Mouse (Mus musculus): ENCODE measurements around the gene Chrm4.
A peak's percentile ranks its signal among the peaks of the same experiment; 100 is the strongest.

Chrm4 gene

DNA sequence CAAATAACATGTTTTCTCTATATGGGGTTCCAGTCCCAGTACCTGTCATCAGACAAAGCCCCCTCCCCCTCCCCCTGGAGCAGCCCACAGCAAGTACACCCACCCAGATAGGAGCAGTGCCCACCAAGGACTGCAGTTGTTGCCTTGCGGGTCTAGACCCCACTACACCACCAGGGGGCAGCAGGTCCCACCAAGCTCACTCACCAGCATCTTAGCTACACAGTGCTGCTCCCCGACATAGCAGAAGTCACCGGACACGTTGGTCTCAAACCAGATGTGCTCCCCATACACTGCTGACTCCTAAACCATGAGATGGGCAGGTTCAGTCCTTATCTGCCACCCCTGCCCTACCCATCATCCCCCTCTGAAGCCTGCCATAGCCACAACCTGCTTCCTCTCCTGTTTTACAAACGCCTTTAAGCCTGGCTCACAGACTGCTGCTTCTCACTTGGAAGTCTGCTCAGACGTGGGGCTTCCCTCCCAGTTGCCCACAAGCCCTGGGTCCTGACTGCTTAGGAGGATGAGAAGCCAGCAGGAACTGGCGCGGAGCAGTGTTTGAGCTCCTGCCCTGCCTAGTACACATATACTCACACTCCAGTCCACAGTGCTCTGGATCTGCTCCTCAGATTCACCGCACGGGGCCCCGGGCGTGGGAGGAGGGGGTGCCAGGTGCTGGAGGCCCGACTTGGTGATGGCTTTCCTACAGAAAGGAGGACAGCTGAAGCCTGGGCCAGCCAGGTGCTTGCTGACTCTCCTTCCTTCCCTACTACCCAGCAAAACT, 17.3 kb downstream of the Chrm4 start:
- peak; percentile 25 for ATAC-seq (ENCODE audit: low TSS enrichment)

DNA sequence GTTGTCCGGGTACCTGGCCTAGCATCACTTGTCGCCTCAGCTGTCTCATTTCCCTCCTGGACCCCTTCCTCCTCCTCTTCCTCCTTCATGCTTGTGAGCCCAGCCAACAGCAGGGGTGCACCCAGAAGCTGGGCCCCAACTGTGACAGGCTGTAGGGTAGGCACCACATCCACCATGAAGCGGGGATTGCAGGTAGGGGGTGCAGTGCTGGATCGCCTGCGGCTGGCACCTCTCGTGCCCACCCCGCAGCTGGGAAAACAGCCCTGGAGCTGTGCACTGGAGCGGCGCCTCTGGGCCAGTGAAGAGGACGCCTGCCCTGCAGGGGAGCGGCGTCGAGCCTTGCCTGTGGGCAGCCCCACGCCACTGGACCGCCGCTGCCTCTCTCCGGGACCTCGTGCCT, 18.4 kb downstream of the Chrm4 start, which contains the start of gene Gm9821:
Gene Gm9821, plus strand, starts transcription at position 221 of the 400 bp plus-strand sequence.
- ATAC-seq (ENCODE audit: low TSS enrichment): no peak

DNA sequence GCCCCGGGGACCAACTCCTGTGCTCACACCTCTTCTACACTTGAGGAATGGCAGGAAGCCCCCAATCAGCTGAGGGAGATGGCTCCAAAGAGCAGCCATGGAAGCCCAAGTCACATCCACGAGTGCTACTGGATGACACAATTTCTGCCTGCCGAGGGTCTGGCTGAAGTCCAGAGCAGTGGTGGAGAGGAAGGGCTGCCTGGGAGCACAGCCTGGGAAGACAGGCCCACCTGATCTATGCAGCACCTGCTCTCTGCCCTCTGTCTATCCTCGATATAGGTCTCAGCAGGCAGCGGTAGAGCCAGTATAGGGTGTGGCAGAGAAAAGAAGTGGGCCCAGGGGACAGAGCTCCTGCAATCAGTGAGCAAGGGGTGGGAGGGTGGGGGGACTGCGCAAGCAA, 19.8 kb downstream of the Chrm4 start:
- ATAC-seq (ENCODE audit: low TSS enrichment): no peak

DNA sequence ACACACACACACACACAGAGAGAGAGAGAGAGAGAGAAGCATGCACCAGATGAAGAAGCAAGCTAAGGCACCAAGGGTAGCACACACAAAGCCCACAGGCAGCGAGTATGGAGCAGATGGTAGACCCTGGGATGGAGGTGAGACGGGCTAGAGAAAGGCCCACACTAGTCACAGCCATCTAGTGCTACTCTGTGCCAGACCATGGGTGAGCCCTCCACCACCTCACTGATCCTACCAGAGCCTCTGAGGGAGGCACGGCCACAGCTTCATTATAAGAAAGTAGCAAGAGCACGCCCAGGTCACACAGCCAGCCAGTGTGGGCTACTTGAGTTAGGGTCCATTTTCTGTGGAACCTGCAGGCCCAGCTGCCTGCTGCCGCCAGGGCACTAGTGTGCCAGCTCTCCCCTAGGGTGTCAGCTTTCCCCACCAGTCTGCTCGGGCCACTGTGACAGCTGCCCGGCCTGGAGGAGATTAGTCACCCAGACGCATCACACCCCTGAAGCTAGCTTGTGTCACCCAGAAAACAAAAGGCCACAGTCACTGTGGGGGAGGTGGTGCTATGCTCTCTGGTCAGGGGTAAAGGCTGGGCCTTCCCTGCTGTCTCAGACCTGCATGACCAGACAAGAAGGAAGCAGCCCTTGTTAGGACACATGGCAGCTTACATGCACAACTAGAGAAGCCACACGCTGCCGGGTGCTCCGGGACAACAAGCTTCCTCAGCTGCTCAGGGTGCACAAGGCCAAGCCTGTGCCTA, 20.5 kb downstream of the Chrm4 start:
- peak; percentile 24; the same call in 1 of the 2 replicates for ATAC-seq (ENCODE audit: low TSS enrichment)

DNA sequence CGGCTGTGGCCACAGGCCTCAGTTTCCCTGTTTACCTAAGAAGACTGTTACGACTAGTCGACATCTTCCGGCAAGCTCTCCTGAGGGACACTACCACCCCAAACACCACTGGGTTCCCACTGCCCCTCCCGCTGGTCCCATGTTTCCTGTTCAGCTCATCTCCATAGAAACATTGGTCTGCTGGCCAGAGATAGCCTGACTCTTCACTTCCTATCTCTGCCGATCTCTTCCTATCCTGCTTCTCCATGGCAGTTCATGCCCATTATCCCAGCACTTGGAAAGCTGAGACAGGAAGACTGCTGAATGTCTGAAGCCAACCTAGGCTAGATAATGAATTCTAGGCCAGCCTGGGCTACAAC, 21.1 kb downstream of the Chrm4 start:
- no peak for ATAC-seq (ENCODE audit: low TSS enrichment)

DNA sequence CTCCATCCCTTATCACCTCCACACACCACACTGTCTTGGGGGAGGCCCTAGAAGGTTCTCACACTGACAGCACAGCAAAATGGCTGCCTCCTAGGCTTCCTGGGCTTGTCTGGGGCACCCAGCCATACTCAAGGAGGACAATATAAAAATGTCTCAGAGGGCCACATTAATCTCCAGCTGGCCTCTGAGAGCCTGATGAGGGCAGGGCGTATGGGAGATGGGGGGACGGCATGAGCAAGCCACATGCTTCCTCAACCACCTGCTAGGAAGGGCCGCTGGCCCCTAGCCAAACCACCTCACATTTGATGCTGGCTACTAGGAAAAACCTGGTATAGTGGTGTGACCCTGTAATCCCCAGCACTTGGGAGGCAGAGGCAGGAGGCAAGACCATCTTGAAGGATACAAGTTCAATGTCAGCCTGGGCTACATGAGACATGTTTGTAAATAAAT, 21.8 kb downstream of the Chrm4 start:
- ATAC-seq (ENCODE audit: low TSS enrichment): no peak

DNA sequence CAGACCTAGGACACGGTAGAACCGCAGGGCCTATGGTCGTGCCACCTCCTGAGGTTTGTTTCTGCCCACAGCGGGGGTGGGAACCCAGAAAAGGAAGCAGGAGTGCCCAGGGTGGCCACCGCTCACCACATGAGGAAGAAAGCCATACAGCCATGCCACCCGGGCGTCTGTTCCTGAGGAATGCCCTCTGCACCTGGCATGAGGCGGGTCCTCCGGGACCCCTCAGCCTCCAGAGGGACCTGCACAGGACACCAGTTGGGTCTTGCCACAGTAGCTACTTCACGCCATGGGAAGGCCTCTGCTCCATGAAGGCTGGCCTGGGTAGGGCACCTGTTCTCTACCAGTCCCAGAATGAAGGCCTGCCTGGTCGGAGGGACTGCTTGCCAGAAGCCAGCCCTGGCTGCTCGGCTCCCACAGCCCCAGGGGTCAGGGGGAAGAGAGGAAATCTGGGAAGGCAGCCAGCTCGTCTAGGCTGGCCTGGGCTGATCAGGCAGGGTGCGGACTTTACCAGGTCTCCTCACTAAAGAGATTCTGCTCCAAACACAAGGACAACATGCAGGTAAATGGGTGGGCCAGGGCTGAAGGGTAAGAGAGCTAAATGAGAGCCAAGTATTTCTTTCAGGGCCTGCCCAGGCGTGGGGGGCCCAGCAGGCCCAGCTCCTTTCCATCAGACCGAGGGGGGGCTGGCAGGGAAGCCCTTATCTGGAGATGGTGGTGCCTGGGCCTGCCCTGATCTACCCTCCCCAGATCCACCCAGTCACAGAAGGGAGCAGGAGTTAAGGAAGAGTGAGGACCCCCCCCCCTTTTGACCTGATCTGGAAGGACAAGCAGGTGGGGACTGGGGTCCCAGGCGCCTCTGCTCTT, 22.6 kb downstream of the Chrm4 start:
- 0 out of 2 replicates have a peak, but pooled peaks have one; percentile 1 for ATAC-seq (ENCODE audit: low TSS enrichment)

DNA sequence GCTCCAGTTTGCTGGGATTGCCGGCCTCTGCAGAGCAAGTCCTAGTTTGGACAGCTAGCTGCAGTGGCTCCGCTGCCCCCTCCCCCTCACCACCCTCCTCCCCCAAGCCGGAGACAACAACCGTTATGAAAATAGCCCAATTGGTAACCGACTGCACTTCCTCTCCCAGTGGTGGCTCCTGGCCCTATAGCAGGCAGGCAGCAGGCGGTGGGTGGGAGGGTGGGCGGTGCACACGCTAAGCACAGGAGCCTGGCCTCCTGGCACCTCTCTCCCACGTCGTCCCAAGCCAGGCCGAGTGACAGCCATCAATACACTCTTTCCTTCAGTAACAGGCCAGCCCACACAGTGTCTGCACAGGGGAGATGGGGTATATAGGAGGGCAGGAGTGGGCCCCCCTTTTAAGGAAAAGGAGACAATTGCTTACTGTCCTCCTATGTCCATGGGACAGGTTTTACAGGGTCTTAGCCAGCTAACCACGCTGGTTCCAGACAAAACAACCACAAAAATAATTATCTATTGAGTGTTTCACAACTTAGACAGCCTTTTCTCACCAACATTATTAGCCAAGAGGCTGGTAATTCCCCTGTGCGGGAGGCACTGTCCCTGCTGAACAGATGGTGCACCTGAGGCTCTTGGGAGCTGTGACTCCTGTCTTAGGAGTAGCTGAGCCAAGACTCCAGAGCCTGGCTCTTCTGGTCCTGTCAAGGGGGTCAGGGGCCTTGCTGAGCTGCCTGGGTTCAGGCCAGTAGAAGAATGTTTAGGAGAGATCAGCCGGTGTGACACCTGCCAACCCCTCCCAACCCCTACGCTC, 23.4 kb downstream of the Chrm4 start:
- peak; percentile 39 for ATAC-seq (ENCODE audit: low TSS enrichment)

DNA sequence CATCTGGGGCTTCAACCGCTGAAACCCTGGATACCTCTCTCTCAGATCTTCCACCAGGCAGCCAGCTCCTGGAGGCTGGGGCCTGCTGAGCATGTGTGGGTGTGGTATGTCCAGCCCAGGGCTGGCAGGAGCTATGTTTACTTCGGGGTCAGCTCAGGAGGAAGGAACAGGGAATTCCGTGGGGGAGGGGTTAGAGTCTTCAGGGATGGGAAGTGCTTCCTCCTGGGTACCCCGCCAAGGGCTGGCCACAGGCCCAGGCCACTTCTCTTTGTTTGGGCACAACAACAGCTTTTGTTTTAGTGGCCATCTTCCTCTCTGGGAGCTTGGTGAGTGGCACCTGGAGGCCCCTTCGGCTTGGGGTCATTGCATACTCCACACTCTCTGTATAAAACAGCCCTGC, 26.8 kb downstream of the Chrm4 start:
- no peak for ATAC-seq (ENCODE audit: low TSS enrichment)

DNA sequence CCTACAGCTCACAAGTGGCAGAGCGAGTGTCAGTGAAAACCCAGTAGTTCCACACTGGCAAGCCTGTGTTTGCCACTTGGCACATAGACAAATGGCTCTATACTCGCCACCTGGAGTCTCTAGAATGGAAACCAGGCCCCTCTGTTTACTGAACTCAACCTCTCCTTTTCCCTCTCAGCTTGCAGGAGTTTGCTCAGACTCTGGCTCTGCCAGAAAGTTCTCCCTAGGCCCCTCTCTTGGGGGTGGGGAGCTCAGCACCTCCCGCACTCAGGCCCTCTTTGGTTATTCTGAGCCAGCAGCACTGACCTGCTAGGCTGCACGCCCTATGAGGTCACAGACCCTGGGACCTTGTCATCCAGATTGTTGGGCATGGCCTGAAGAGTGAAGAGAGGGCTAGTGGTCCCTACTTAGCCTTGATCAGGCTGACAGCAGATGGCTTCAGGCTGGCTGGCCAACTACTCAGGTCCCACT, 28.1 kb downstream of the Chrm4 start:
- ATAC-seq (ENCODE audit: low TSS enrichment): no peak

DNA sequence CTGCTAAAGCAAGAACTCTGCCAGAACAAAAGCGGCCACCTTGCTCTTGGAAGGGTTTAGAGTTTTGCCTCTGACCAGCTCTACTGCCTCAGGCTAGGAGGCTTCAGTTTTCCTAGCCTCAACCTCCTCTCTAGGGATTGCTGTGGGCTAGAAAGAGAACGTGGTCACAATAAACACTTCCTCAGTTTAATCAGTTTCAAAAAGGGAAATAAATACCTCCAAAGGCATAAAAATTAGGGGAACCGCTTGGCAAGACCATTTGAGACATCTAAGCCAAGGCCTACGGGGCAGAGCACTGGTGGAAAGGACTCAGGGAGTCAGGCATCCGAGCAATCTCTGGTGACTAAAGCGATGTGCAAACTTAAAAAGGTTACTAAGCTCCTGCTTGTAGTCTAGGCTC, 28.8 kb downstream of the Chrm4 start:
- no peak for ATAC-seq (ENCODE audit: low TSS enrichment)

DNA sequence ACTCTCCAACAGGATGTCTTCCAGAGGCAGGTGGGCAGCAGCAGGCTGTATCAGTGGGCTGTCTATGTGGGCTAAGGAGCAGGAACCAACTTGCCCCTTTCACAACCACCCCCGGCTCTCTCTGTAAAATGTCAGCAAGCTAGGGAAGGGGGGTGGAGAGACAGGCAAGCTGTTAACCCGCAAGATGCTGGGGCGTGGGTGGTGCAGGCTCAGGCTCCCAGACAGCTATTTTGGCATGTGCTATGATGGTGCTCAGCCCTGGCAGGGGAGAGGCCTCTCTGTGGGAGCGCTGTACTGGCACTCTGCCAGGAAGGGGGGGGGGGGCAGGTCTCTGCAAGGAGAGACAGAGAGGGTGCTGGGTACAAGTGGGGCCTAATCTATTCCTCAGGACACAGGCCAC, 30.0 kb downstream of the Chrm4 start:
- ATAC-seq (ENCODE audit: low TSS enrichment): peak; percentile 65

DNA sequence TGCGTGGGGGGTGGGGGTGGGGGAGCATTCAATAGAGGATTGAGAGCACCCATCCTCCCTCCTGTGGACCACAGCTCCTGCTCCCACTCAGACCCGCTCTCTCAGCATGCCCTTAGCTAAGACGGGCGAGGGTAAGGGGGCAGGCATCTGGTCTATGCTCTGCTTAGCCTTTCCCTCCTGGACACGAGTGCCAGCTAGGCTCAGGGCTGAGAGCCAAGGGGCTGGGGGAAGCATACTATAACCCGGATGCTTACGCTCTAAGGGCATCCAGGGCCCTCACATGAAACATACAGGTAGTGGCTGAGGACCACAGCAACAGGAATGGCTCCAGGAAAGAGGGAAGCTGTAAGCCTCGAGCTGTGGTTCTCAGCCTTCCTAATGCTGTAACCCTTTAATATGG, 31.0 kb downstream of the Chrm4 start:
- ATAC-seq (ENCODE audit: low TSS enrichment): no peak

DNA sequence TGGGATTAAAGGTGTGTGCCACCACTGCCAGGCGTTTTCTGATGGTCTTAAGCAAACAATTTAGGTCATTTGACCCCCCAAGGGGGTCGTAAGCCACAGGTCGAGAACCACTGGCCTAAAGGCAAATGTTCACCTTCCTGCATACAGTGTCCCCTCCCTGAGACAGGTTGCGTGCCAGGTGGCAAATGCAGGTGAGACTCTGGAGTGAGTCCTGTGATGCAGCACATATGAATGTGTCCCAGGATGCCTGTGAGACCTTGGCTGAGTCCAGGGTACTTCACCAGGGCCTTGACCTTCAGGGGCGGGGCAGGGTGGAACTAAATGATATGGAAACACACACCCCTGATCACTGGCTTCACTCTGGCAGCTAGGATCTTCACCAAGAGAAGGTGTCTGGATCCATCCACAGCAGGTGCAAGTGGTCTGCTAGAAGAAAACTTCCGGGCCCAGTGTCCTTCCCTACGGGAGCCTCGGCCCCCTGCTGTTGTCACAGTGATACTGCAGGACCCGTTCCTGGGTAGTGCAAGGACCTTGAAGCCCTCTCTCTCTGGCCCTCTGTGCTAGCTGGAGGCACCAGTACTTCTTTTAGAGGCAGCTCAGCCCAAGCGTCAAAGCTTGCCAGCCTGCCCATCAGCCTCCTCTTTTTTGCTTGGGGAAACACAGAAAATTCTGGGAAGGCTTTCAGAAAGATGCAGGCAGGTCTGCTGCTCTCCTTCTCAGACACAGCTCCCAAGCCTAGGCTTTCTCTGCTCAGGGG, 31.8 kb downstream of the Chrm4 start:
- ATAC-seq (ENCODE audit: low TSS enrichment): peak; percentile 11; the same call in 1 of the 2 replicates

DNA sequence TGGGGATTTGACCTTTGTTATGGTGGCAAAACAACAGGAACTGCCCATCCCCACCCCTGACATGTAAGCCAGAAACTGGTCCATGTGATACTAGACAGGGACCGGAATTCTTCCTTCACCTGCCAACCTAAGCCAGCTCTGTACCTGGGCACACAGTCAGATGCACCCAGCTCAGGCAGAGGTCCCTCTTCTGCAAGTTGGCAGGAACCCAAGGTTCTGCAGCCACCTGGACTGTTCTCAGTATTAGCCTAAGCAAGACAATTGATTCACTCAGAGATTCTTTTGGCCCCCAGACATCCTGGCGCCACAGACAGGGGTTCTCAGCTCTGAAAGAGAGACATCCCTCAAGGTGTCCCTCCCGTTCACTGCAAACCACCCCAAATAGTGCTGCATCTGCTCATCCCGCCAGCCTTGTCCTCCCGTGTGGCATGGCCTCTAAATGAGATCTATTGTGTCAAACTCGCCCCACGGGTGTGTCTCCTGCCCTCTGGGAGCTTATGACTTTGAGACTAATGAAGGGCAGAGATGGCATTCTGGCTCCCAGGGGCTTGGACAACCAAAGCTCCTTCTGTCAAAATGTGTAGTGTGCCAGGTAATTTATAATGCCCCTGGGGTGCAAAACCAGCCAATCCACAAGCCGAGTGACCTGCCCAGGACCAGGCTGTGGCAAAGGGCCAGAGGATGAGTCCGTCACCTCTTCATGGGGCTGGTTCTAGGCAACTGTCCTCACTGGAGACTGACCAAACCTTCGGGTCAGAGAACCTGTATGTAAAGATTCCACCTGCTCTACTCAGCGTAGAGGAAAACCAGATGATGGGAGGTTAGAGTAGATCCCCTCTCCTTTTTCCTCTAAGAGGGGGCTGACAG, 32.7 kb downstream of the Chrm4 start:
- ATAC-seq (ENCODE audit: low TSS enrichment): no peak

DNA sequence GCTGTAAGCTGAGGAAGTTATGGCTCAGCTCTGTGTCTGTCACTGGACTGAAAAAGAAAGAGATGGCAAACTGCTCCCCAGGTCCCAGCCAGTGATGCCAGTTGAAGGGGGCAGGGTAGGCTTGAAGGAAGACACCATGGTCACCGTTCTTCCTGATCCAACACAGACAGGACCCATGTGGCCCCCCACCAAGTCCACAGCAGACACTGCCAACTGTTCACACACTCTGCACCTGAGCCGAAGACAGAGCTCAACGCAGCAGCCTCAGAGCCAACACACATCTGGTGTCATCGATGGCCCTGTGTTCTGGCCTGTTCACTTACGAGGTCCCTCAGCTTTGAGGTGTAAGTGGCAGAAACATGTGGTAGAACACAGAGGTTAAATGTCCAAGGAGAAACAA, 33.4 kb downstream of the Chrm4 start:
- no peak for ATAC-seq (ENCODE audit: low TSS enrichment)

DNA sequence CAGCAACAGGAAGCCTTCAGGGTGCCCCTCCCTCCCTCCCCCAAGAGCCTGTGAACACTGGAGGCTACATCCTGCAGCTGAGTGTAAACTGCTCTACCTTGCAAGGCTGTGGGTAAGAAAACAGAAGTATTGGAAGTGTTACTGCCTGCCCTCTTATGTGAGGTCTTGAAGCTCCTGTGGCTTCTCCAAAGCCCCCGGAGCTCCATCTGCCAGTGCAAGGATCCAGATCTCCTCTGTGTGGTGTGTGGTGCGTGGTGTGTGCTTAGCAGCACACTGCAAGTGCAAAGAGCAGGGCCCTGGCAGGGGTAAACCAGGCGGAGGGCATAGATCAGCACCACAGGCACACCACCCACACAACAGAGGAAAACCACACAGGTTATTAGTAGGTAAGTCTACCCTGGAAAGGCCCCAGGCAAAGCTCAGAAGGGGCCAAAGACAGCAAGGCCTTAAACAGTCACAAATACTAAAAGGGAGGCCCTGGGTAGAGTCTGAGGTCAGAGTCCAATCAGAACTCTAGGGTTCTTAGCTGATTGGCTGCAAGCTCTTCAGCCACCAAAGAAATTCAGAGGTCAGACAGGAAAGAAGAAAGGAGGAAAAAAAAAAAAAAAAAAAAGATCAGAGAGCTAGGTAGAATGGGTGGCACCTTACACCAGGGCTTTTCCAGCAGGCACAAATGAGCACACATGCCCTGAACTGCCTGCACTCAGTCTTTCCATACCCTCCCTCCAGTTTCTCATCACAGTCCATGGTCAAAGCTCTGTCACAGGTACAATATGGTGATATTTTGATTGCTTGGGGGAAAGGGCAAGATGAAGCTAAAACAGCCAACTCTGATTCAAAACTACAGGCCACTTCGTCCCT, 35.1 kb downstream of the Chrm4 start:
- no peak for ATAC-seq (ENCODE audit: low TSS enrichment)

DNA sequence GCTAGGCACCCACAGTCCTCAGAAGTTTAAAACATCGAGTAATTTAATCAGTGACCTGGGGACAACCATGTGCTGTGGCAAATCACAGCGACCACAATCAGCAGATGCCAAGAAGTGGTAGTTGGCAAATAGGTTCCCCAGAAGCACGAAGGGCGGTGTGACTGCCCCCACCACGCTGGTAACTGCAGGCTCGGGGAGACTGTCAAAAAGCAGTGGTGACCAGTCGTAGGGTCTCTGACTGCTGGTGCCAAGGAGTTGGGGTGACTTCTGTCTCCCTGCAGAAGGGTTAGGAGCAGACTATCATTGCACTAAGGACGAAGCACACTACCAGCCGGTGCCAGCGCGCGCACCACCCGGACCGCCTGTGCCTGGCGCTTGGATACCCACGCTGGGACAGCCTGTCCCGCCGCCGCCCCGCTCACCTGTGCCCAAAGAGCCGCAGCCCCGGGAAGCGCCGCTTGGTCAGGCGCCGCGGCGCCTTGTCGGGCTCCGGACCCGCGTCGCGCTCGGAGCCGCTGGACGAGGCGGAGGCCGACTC, 35.9 kb downstream of the Chrm4 start:
- 0 out of 2 replicates have a peak, but pooled peaks have one; percentile 0 for ATAC-seq (ENCODE audit: low TSS enrichment)

Measured in frontal cortex, adult (tissue).